Mouse (Mus musculus) cerebellum, postnatal 10 days (tissue): ENCODE measurements around the gene Zfp566.
"Not testable (repeated sequence)": the region's sequence is repeated elsewhere in the genome, so short reads cannot be mapped to it uniquely, and the experiment has no call there.

Experiments
- DNase-seq, 2 experiments: peaks; one replicate each; pipeline ENCODE4 v3.0.0; 2021; ENCODE audit warnings: mixed read lengths in 2 of 2

Gene Zfp566

DNA sequence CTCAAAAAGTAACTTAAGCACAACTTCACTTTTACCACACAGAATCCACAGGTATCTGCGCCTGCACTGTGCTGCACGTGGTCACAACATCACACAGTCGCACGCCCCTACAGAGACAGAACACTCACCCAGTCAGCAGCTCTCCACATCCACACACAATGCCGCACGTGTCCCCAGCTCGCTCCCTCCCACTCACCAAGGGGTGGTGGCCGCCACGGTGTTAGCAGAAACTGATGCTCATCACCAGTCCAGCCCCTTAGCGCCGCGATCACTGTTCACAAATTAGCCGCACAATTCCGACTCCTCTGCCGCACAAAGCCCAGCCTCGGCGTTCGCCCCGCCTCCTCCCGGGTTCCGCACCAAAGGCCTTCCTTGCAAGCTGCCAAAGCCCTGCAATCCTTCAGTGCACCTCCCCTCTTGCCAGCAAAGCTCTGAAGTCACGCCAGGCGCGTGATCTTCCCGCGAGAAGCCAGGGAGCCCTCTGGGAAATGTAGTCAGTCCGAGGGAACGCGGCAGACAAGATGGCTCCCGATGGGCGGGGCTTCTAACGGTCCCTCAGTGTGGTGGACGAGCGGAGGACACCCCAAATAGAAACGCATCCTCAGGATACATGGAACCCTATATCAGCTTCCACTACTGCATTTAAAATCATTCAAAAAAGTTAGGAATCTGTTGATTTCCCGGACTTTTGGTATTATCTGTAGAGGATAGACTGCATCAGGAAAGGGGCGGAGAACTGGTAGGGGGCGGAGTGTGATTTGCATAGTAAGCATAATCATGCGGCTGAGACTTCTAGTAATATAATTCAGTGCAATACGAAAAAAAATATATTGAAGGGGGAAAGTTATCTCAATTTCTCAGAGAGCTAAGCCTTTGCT lies at the start of gene Zfp566, which contains the start of gene Gm26920:
TSS of gene Zfp566 (minus strand) at position 436 of the 878 bp plus-strand sequence.
TSS of gene Gm26920 (minus strand) at position 319 of the 878 bp plus-strand sequence.
- peak; percentile 98 for DNase-seq

DNA sequence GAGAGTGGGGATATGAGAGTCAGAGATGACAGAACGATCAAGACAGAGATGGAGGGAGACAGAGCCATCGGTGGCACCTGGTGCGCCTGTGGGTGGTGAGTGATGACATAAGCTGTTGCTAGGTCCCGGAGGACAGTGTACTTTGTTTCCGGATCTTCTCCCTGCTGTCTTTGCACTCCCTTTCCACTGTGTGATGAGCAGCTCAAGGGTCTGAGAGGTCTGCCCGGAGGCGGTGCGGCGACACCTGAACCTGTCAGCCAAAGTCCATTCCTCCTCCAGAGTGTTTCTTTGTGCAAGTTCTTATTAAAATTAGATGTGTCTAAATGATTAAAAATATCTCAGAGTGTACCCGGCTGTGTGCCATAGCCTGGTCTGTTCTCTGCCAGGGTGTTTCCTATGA lies 46.5 kb upstream of the Zfp566 start:
- no peak for DNase-seq

- no peak for DNase-seq
These were observed 42.1 kb upstream of the Zfp566 start for GRCm38 (mm10) chr7:30132396-30132795.

DNA sequence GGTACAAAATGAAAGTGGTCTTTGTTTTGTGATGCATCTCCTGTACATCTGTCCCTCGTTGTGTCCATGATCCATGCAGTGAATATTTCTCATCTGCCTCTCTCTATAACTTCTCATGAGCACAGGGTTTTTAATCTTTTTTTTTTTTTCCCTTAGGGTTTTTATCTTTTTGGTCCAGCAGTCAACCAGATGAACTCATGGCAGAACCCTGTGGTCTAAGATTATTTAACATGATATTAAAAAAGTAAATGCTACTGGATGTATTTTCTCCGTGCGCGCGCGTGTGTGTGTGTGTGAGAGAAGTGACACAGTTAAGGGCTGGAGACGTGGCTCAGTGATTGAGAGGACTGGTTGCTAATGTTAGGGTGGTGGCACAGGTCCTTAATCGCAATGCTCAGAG lies 39.6 kb upstream of the Zfp566 start:
- DNase-seq, result no peak

DNA sequence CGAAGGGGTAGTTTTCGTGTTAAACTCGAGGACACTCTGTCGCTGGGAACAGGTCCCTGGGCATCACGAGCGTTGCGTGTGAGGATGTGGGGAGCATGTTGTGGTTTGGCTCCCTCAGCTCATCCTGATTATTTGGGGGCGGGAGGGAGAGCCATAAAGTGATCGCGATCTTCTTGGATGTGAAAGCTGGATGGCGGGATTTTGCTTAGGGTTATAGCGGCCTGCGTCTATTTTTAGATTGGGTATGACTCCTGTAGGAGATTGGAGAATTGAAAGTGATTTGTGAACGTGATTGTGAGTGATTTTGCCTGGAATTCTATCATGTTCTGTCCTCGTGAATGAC lies 31.8 kb upstream of the Zfp566 start:
- no peak for DNase-seq

DNA sequence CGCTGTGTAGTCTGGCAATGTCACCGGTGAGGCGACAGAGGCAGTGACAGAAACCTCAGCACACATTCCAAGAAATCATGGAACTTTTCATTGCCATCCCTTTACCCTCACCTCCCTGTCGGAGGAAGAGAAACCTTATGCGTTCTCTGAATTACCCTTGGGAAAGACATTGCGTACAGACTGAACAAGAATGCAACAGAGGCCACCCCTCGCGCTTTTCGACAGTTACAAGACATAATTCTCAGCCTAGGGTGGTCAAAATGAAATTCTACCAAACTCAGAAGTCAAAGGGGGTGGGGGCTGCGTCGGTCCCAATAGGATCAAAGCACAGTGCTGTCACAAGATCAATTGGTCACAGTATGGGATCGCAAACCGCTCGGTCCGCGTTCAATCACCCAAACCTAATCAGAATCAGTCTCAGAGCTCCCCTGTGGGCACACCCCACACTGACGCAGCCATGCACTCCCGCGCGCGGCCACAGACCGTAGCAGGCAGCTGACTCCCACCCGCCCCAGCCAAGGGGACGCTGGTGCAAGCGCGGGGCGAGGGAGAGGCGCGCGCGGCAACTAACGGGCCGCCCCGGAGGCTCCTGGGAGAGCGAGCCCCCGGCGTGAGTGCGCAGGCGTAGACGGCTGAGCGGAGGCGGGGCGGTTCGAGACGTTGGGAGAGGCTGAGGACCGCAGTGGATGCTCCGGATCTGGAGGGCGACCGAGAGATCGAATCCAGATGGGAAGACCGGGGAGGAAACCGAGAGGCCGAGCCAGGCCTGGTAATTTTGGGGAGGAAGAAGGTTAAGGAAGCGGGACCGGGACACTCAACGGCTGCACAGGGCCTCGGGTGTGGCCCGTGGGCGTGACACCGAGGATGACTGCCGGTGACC lies 31.2 kb upstream of the Zfp566 start, which contains the start of gene Zfp382:
TSS of gene Zfp382 (plus strand) at position 635 of the 880 bp plus-strand sequence.
- DNase-seq, result peak; percentile 94 to 97

DNA sequence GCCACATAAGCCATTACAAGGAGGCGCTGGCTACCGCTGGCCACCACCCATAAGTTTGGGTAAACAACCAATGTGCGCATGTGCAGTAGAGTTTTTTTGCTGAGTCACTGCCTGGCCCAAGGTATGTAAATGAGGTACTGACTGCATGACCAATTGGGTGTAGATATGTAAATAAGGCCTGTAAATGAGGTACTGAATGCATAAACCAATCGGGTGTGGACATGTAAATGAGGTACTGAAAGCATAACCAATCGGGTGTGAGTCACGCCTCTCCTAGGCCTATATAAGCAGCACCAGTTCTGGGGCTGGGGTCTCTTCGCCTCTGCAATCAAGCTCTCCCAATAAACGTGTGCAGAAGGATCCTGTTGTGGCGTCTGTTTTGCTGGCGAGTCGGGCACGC lies 27.6 kb upstream of the Zfp566 start:
- DNase-seq, result not testable (repeated sequence)

DNA sequence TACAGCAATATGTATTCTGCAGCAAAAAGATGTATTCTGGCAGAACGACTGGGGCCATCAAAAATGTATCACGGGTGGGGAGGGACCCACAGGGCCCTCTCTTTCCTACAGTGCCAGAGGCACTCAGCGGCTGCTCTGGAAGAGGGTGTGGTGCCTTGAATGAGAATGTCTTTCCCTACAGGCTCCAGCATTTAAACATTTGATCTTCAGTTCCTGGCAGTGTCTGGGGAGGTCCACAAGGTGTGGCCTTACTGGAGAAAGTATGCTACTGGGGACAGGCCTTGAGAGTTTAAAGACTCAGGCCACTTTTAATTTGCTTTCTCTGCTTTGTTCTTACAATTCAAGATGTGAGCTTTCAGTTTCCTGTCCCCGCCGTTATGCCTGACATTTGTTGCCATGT lies 25.7 kb upstream of the Zfp566 start:
- no peak for DNase-seq

GRCm38 (mm10) chr7:30099297-30099696 lies 9.0 kb upstream of the Zfp566 start:
- DNase-seq, result peak; percentile 20 to 24

GRCm38 (mm10) chr7:30095551-30096125 lies 5.3 kb upstream of the Zfp566 start:
- DNase-seq, result peak in 1 of 2 experiments; percentile 16

DNA sequence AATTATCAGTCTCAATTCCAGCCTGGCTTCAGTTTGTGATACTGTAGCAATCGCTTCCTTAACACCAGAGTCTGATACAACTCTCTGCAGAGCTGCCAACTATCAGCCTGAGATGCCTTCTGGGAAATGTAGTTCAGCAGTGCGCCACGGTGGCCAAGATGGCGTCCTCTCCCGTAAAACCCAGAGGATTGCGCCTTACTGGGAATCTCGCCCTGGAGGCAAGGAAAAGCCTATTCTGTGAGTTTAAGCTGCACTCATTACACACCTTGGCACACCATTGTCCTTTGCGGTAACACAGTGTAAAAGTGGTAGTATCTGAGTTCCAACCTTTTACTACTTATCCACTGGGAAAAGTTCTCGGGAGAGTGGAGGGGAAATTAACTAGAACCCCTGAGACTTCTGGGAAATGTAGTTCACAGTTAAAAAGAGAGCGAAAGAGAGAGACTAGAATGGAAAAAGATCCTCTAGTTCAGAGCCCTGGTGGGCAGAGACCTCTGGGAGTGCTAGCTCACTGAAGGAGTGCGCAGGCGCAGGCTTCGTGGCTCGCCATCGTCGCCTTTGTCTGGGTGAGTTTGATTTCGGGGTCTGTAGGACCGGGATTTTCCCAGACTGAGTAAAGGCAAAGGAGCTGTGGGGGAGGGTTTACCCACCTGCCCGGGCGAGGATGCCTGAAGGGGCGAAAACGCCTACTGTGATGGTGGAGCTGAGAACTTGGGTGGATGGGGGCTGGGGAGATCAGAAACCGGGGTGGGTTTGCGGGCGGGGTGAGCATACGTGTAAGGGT lies 4.5 kb upstream of the Zfp566 start, which contains the start of gene Zfp260:
TSS of gene Zfp260 (plus strand) at position 132 of the 784 bp plus-strand sequence.
- peak; percentile 93 to 96 for DNase-seq

DNA sequence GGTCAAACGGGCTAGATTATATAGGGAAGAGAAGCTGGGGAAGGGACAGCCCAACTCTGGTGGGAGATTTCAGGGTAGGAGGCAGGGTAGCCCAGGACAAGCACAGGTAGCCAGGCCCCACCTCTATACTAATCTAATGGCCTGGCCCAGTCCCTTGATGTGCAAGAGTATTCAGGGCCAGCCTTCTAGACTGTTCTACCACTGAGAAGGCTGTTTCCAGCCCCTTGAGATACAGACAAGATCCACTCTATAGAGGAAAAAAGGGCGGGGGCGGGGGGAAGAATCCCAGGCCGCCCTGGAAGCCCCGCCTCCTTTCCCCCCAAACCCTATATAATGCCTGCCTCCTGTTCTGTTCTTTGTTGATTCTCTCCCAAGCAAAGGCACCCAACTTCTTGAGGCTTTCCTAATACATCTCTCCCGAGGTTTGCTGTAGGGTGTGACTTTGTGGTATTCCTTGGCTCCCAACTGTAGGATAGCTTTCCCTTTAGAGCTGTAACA lies 3.6 kb upstream of the Zfp566 start:
- DNase-seq, result peak; percentile 14 to 18

GRCm38 (mm10) chr7:30092666-30093065 lies 2.3 kb upstream of the Zfp566 start:
- DNase-seq, result no peak

GRCm38 (mm10) chr7:30090970-30091585 lies 751 bp upstream of the Zfp566 start:
- DNase-seq, result peak; percentile 23 to 34

DNA sequence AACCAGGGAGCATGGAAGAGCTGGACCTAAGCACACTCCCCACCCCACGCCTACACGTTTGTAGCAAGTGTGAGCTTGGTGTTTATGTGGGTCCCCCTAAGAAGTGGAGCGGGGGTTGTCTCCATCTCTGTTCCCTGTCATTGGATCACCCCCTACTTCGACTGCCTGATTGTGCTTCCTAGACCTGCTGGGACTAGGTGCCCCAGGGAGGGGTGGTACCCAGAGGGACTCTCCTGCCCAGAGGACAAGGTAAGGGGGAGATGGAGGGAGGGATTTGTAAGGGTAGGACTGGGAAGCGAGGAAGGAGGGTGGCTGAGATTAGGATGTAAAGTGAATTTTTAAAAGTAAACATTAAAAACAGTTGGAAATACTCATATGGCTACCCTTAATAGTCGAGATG lies 922 bp downstream of the Zfp566 start:
- peak; percentile 20 to 23 for DNase-seq

DNA sequence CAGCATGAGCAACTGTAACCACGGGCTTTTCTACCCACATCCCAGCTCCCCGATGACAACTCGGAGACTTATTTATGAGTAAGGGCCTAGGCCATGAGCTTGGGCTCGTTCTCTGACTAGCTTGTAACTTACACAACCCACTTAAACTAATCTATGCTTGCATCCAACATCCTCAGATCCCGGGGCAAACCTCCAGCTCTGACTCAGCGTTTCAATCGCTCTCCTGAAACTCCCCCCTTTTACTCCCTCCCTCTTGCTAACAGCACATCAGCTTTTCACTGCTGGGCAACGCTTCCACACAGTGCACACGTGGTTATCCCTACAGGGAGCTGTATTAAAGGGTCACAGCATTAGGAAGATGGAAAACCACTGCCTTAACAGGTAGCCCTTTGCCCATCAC lies 3.8 kb downstream of the Zfp566 start:
- DNase-seq, result no peak

GRCm38 (mm10) chr7:30072146-30073028 lies 17.9 kb downstream of the Zfp566 start, which contains the start of gene Zfp82:
TSS of gene Zfp82 (minus strand) at chr7:30072900.
- peak; percentile 86 to 94 for DNase-seq

DNA sequence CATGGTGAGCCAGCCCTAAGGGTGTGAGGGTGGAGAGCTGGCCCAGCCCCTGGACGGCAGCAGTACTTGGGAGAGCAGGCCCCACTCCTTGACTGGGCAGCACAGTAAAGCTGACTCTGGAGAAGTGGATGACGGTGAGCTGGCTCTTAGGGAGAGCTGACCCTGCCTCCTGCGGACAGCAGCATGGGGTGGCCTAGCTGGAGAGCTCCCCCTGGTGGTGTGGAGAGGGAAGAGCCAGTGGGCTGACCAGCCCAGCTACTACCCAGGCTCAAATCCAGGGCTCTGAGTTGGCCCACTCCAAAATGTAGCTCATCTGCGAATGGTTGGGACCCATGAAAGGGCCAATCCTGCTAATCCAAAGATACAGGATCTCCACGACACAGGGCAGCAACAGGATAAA lies 25.7 kb downstream of the Zfp566 start:
- DNase-seq, result no peak

- peak; percentile 49 to 51 for DNase-seq
These were observed 27.8 kb downstream of the Zfp566 start for GRCm38 (mm10) chr7:30062478-30062877.

GRCm38 (mm10) chr7:30060341-30060740 lies 30.0 kb downstream of the Zfp566 start:
- DNase-seq, result no peak
